Mouse (Mus musculus) small intestine, adult 2 months (tissue): ENCODE data around the gene Slc38a10.

Experiments used
- CTCF ChIP-seq: fragments of 200-500 bp; IDR thresholded peaks from 2 replicates; pipeline ENCODE4 v1.5.1; 2012; ENCODE audit warnings: low read depth, mild to moderate bottlenecking, control low read depth, inconsistent platforms, low read length, moderate library complexity, mixed read lengths; ENCODE audit not compliant: insufficient replicate concordance, insufficient read length; ENCODE audit errors: extremely low read depth
- POLR2A ChIP-seq: fragments of 200-500 bp; IDR thresholded peaks from 2 replicates; pipeline ENCODE4 v1.6.1; 2012; ENCODE audit warnings: low read depth, mild to moderate bottlenecking, control low read depth, inconsistent platforms, low read length, moderate library complexity

- TF ChIP-seq CTCF, result no peak
- no peak for TF ChIP-seq POLR2A
Measured at GRCm38 (mm10) chr11:120136195-120136594, 15.0 kb downstream of the Slc38a10 start.
